Mouse (Mus musculus): ENCODE data around the gene Tmem126a.

- no peak for TF ChIP-seq MYOD1 (IDR thresholded peaks at IDR 0.05; ENCODE audit: control insufficient read depth in 1 of 3, insufficient read length in 2 of 3, low read depth in 2 of 3)
- no peak for TF ChIP-seq POLR2A (IDR thresholded peaks at IDR 0.05; ENCODE audit: insufficient read length, low read depth)
- TF ChIP-seq E2F4 (IDR thresholded peaks at IDR 0.05; ENCODE audit: insufficient read depth) = no peak
- TF ChIP-seq TCF12 (IDR thresholded peaks at IDR 0.05; ENCODE audit: insufficient read depth, poor library complexity, severe bottlenecking) = no peak
- no peak for TF ChIP-seq USF1 (IDR thresholded peaks at IDR 0.05; ENCODE audit: low read depth)
- TF ChIP-seq POLR2AphosphoS2 (IDR thresholded peaks at IDR 0.05; ENCODE audit: insufficient read length, low read depth) = no peak
These were observed 12.8 kb downstream of the Tmem126a start for GRCm38 (mm10) chr7:90444206-90444605.

All from myocyte (in vitro differentiated cells).